Mouse (Mus musculus): ENCODE results near the gene Sema6d. TPM values are rescaled to one million over a fixed set of nuclear protein-coding genes. Genes with fewer than 3 reads are reported as not detected.

Gene Sema6d
- polyA plus RNA-seq, 1 experiment from 2014 or later, result 15.4 TPM

GRCm38 (mm10) chr2:124258108-124258507, 168.3 kb downstream of the Sema6d start:
- H3K4me3 ChIP-seq, result no peak overlapping the region
- no peak for DNase-seq (ENCODE audit: low spot score)
- no peaks in the 10 kb centered on the region for H3K9me3 ChIP-seq
- no peak overlapping the region for H3K27ac ChIP-seq
- H3K27me3 ChIP-seq (ENCODE audit: insufficient read depth, poor library complexity, severe bottlenecking), result no peaks in the 10 kb centered on the region
- 51% methylated on average over 1 of the region's 1 CpGs for WGBS
- H3K4me1 ChIP-seq (replicated peaks), result 0 out of 2 replicates have a peak, but pooled peaks cover 3% of the 10 kb centered on the region
- H3K36me3 ChIP-seq, result no peaks in the 10 kb centered on the region

GRCm38 (mm10) chr2:124264309-124264708, 174.5 kb downstream of the Sema6d start:
- Histone ChIP-seq H3K27ac (no peak overlapping the region), H3K36me3 (no peaks in the 10 kb centered on the region), H3K4me3 (no peak overlapping the region), H3K9me3 (no peaks in the 10 kb centered on the region), H3K27me3 (ENCODE audit: insufficient read depth, poor library complexity, severe bottlenecking) (no peaks in the 10 kb centered on the region), H3K4me1 (replicated peaks) (no peaks in the 10 kb centered on the region)
- no peak for DNase-seq (ENCODE audit: low spot score)
- WGBS, result 85% methylated on average over 3 of the region's 3 CpGs

GRCm38 (mm10) chr2:124271156-124271555, 181.4 kb downstream of the Sema6d start:
- no peaks in the 10 kb centered on the region for H3K9me3 ChIP-seq
- no peaks in the 10 kb centered on the region for H3K27me3 ChIP-seq (ENCODE audit: insufficient read depth, poor library complexity, severe bottlenecking)
- no peak overlapping the region for H3K27ac ChIP-seq
- no peaks in the 10 kb centered on the region for H3K36me3 ChIP-seq
- DNase-seq (ENCODE audit: low spot score), result no peak
- WGBS, result 82% methylated on average over 6 of the region's 6 CpGs
- H3K4me1 ChIP-seq (replicated peaks), result no peaks in the 10 kb centered on the region
- H3K4me3 ChIP-seq, result no peak overlapping the region

- Histone ChIP-seq H3K4me3 (no peak overlapping the region), H3K9me3 (no peaks in the 10 kb centered on the region), H3K4me1 (replicated peaks) (no peaks in the 10 kb centered on the region), H3K27me3 (ENCODE audit: insufficient read depth, poor library complexity, severe bottlenecking) (no peaks in the 10 kb centered on the region), H3K36me3 (no peaks in the 10 kb centered on the region), H3K27ac (no peak overlapping the region)
- WGBS, result 78% methylated on average over 1 of the region's 1 CpGs
- DNase-seq (ENCODE audit: low spot score), result no peak
Observed at GRCm38 (mm10) chr2:124277492-124277891, 187.7 kb downstream of the Sema6d start.

- Histone ChIP-seq H3K4me1 (replicated peaks) (no peaks in the 10 kb centered on the region), H3K4me3 (no peak overlapping the region), H3K36me3 (no peaks in the 10 kb centered on the region), H3K9me3 (no peaks in the 10 kb centered on the region), H3K27me3 (ENCODE audit: insufficient read depth, poor library complexity, severe bottlenecking) (no peaks in the 10 kb centered on the region), H3K27ac (no peak overlapping the region)
- 91% methylated on average over 2 of the region's 2 CpGs for WGBS
- DNase-seq (ENCODE audit: low spot score), result no peak
Observed at GRCm38 (mm10) chr2:124285109-124285508, 195.3 kb downstream of the Sema6d start.

DNA sequence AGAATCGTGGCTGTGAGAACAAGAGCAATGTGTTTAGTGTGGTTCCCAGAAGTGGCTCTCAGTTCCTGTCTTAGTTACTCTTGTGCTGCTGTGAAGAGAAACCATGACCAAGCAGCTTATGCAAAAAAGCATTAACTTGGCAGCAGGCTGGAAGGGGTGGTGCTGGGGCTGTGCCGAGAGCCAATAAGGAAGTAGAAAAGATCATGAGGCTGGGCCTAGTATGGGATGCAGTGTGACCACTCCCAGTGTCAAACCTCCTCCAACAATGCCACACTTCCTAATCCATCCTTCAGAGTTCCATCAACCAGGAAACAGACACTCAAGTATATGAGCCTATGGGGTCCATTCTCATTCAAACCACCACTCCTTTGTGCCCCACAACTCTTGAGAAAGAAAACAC, 199.6 kb downstream of the Sema6d start:
- 77% methylated on average over 2 of the region's 2 CpGs for WGBS
- no peak for DNase-seq (ENCODE audit: low spot score)
- Histone ChIP-seq H3K4me1 (replicated peaks) (no peaks in the 10 kb centered on the region), H3K4me3 (no peak overlapping the region), H3K9me3 (no peaks in the 10 kb centered on the region; the same call in 1 of the 2 replicates), H3K27ac (no peak overlapping the region), H3K27me3 (ENCODE audit: insufficient read depth, poor library complexity, severe bottlenecking) (no peaks in the 10 kb centered on the region), H3K36me3 (no peaks in the 10 kb centered on the region)

- Histone ChIP-seq H3K9me3 (no peaks in the 10 kb centered on the region; the same call in 1 of the 2 replicates), H3K4me3 (no peak overlapping the region), H3K36me3 (no peaks in the 10 kb centered on the region), H3K27ac (no peak overlapping the region), H3K4me1 (replicated peaks) (no peaks in the 10 kb centered on the region), H3K27me3 (ENCODE audit: insufficient read depth, poor library complexity, severe bottlenecking) (no peaks in the 10 kb centered on the region)
- WGBS, result 89% methylated on average over 3 of the region's 3 CpGs
- no peak for DNase-seq (ENCODE audit: low spot score)
Observed at GRCm38 (mm10) chr2:124291145-124291544, 201.4 kb downstream of the Sema6d start.

DNA sequence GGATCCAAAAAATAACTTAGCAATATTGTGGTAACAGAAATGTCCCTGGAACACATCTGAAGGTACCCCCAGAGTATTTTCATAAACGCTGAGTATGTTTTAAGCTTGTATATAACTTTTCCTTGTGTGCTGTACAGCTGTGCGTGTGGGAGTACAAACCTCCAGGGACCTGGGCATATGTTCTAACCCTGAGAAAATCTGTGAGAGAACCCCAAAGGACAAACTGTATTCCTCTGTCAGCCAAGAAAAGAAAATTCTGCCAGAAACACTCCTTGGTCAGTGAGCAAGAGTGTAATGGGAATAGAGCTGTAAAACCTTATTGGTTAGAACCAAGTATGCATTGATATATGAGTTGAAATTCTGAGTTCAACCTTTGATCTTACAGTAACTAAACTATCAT, 203.8 kb downstream of the Sema6d start:
- H3K4me3 ChIP-seq, result no peak overlapping the region
- WGBS, result 90% methylated on average over 2 of the region's 2 CpGs
- H3K27me3 ChIP-seq (ENCODE audit: insufficient read depth, poor library complexity, severe bottlenecking), result no peaks in the 10 kb centered on the region
- H3K27ac ChIP-seq, result no peak overlapping the region
- no peak for DNase-seq (ENCODE audit: low spot score)
- no peaks in the 10 kb centered on the region for H3K4me1 ChIP-seq (replicated peaks)
- no peaks in the 10 kb centered on the region; the same call in 1 of the 2 replicates for H3K9me3 ChIP-seq
- no peaks in the 10 kb centered on the region for H3K36me3 ChIP-seq

- H3K36me3 ChIP-seq, result no peaks in the 10 kb centered on the region
- no peaks in the 10 kb centered on the region; the same call in 1 of the 2 replicates for H3K9me3 ChIP-seq
- no peaks in the 10 kb centered on the region for H3K4me1 ChIP-seq (replicated peaks)
- H3K4me3 ChIP-seq, result no peak overlapping the region
- H3K27ac ChIP-seq, result no peak overlapping the region
- WGBS, result 80% methylated on average over 5 of the region's 5 CpGs
- no peak for DNase-seq (ENCODE audit: low spot score)
- H3K27me3 ChIP-seq (ENCODE audit: insufficient read depth, poor library complexity, severe bottlenecking), result no peaks in the 10 kb centered on the region
Observed at GRCm38 (mm10) chr2:124298351-124298750, 208.6 kb downstream of the Sema6d start.

DNA sequence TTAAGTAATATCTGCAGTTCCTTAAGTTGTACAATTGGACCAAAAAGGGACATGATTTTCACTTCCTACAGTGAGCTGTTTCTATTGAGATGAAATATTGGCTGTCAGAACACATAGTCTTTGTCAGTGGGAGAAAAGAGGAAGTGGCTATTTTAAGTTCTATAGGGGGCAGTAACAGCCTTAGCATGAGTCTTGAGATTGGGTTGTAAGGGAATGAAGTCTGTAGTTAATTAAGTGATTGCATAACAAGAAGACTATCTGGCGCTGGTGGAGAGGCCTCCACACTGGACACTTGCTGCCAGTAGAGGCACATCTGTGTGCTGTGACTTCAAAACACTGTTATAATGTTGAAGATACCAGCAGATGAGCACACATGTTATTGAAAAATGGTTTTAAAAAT, 209.1 kb downstream of the Sema6d start:
- DNase-seq (ENCODE audit: low spot score), result no peak

GRCm38 (mm10) chr2:124308605-124309004, 218.8 kb downstream of the Sema6d start:
- no peaks in the 10 kb centered on the region for H3K4me1 ChIP-seq (replicated peaks)
- H3K4me3 ChIP-seq, result no peak overlapping the region
- no peaks in the 10 kb centered on the region for H3K9me3 ChIP-seq
- H3K27ac ChIP-seq, result no peak overlapping the region
- no peaks in the 10 kb centered on the region for H3K36me3 ChIP-seq
- DNase-seq (ENCODE audit: low spot score), result no peak
- 74% methylated on average over 2 of the region's 2 CpGs for WGBS
- H3K27me3 ChIP-seq (ENCODE audit: insufficient read depth, poor library complexity, severe bottlenecking), result no peaks in the 10 kb centered on the region

More for the DNA sequence above, 209.1 kb downstream of the Sema6d start:
- Histone ChIP-seq H3K4me1 (replicated peaks) (no peaks in the 10 kb centered on the region), H3K27ac (no peak overlapping the region), H3K36me3 (no peaks in the 10 kb centered on the region), H3K9me3 (no peaks in the 10 kb centered on the region; the same call in 1 of the 2 replicates), H3K4me3 (no peak overlapping the region), H3K27me3 (ENCODE audit: insufficient read depth, poor library complexity, severe bottlenecking) (no peaks in the 10 kb centered on the region)
- 55% methylated on average over 1 of the region's 1 CpGs for WGBS

DNA sequence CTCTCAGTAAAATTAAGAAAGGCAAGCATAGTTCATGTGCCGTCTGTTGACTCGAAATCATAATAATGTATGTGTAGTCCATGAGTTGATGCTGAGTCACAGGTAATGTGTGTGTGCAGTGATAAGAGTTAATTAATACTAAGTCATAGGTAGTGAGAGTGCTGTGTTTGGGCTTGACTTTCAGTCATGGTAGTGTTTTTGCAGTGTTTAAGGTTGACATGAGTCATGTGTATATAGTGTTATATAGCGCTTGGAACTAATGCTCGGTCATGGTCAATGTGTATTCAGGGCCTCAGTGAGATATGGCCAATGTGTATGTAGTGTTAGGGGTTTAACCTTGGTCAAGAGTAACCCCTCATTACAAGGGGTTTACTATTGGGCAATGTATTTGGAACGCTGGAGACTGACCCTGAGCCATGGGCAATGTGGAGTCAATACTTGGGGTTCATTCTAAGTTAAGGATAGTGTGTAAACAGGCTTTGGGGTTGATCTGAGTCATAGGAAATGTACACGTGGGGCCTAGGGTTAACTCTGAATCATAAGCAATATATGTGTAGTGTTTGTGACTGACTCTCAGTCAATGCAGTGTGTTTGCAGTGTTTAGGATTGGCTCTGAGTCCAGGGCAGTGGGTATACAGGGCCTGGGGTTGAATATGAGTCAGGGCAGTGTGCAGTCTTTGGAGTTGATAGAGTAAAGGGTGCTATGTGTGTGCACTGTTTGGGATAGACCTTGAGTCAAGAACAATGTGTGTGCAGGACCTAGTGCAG, 219.8 kb downstream of the Sema6d start:
- Histone ChIP-seq H3K9me3 (no peaks in the 10 kb centered on the region), H3K27ac (no peak overlapping the region), H3K4me3 (no peak overlapping the region), H3K36me3 (no peaks in the 10 kb centered on the region), H3K4me1 (replicated peaks) (no peaks in the 10 kb centered on the region), H3K27me3 (ENCODE audit: insufficient read depth, poor library complexity, severe bottlenecking) (no peaks in the 10 kb centered on the region)
- no peak for DNase-seq (ENCODE audit: low spot score)
- WGBS, result 91% methylated on average over 6 of the region's 6 CpGs

- no peak for DNase-seq (ENCODE audit: low spot score)
- 87% methylated on average over 5 of the region's 5 CpGs for WGBS
- Histone ChIP-seq H3K4me3 (no peak overlapping the region), H3K27me3 (ENCODE audit: insufficient read depth, poor library complexity, severe bottlenecking) (no peaks in the 10 kb centered on the region), H3K9me3 (no peaks in the 10 kb centered on the region), H3K27ac (no peak overlapping the region), H3K36me3 (no peaks in the 10 kb centered on the region), H3K4me1 (replicated peaks) (no peaks in the 10 kb centered on the region)
Observed at GRCm38 (mm10) chr2:124322528-124323215, 232.9 kb downstream of the Sema6d start.

All from hindbrain, embryonic 10.5 days (tissue).